ENCODE assay signal across 9 mouse cellular contexts in genomic region chr3:115080428-115081181, GRCm38 (mm10).
DNase-seq lines count a peak whose midpoint lies in the region; ATAC-seq and TF ChIP-seq lines count a peak whose summit lies in the region.
"Had no signal": no experiment of that assay in that cellular context is flagged by ENCODE, and none has a peak within 500 bp of the region (broad histone marks: within the 10 kb centered on the region; RNA-seq: fewer than 3 reads in every experiment).

No protein-coding gene starts in this region.

- H3K36me3 ChIP-seq in forebrain, postnatal 0 days (ENCODE audit: insufficient read depth), result no peaks in the 10 kb centered on the region

- TF ChIP-seq CTCF in forebrain, postnatal 0 days (IDR thresholded peaks at IDR 0.05; ENCODE audit: low read depth), result no peak

- H3K9ac ChIP-seq in forebrain, postnatal 0 days, result no peak overlapping the region

- no peaks in the 10 kb centered on the region for H3K4me1 ChIP-seq in forebrain, postnatal 0 days (ENCODE audit: insufficient read depth)

- H3K4me3 ChIP-seq in forebrain, postnatal 0 days (ENCODE audit: low read depth, low read length), result no peak overlapping the region

- H3K27me3 ChIP-seq in forebrain, postnatal 0 days (ENCODE audit: insufficient read depth, low read length), result no peaks in the 10 kb centered on the region

- peak; percentile 40 for ATAC-seq in forebrain, postnatal 0 days
- ATAC-seq in inflammation-experienced regulatory T-cells, adult 6 months, result no peak

- DNase-seq in right cerebral cortex, postnatal 10 days (ENCODE audit: low spot score in 2 of 2), result peak; percentile 29 to 32
- DNase-seq in right cerebral cortex, adult 18-20 months, result no peak
- DNase-seq in forebrain, postnatal 0 days, result no peak
- DNase-seq in kidney, postnatal 4 days, result peak; percentile 14 to 34
- DNase-seq in retina, postnatal 1 day, result peak; percentile 59
- no peak for DNase-seq in adrenal gland, postnatal 14 days
- DNase-seq in thymus, postnatal 25 days, result no peak
- DNase-seq: lung, postnatal 4 days had no signal

- 22% methylated on average over 12 of the region's 12 CpGs for WGBS in forebrain, postnatal 0 days

- no peak overlapping the region for H3K27ac ChIP-seq in forebrain, postnatal 0 days (ENCODE audit: low read depth, low read length)

- no peaks in the 10 kb centered on the region for H3K9me3 ChIP-seq in forebrain, postnatal 0 days (ENCODE audit: low read length)

- H3K4me2 ChIP-seq in forebrain, postnatal 0 days (ENCODE audit: low read depth), result no peak overlapping the region

Comparison
In these comparisons a context has a peak if more than half of its experiments do, and no peak if none do; other contexts are left out.
1. DNase-seq: peak in right cerebral cortex, postnatal 10 days (2 of 2), kidney, postnatal 4 days (2 of 2) and retina, postnatal 1 day (single experiment); none in right cerebral cortex, adult 18-20 months (single experiment), forebrain, postnatal 0 days (single experiment), adrenal gland, postnatal 14 days (single experiment) and thymus, postnatal 25 days (single experiment).